Mouse (Mus musculus) mesoderm, embryonic 11.5 days (tissue): Measurements from ENCODE around the gene Rab7b.

Source experiments
- DNase-seq: peaks from one replicate; pipeline ENCODE4 v3.0.0-alpha.2; 2012; ENCODE audit warnings: low read depth, low spot score

The Rab7b gene

GRCm38 (mm10) chr1:131737269-131737668 is 48.8 kb downstream of the Rab7b start:
- no peak for DNase-seq

GRCm38 (mm10) chr1:131738760-131739159 is 50.3 kb downstream of the Rab7b start:
- DNase-seq = no peak

GRCm38 (mm10) chr1:131739481-131740160 is 51.1 kb downstream of the Rab7b start:
- no peak for DNase-seq

- DNase-seq = no peak
These were observed 55.5 kb downstream of the Rab7b start, which contains the start of gene Slc26a9 for GRCm38 (mm10) chr1:131743868-131744464. TSS of gene Slc26a9 (plus strand) at chr1:131744022.

GRCm38 (mm10) chr1:131745391-131745790 is 56.9 kb downstream of the Rab7b start:
- DNase-seq = no peak

GRCm38 (mm10) chr1:131747761-131748160 is 59.3 kb downstream of the Rab7b start:
- DNase-seq = no peak

GRCm38 (mm10) chr1:131748636-131749035 is 60.1 kb downstream of the Rab7b start:
- DNase-seq = no peak

GRCm38 (mm10) chr1:131749706-131750545 is 61.4 kb downstream of the Rab7b start:
- DNase-seq = no peak

- DNase-seq = peak; percentile 28
These were observed 62.8 kb downstream of the Rab7b start for GRCm38 (mm10) chr1:131751181-131751890.

- DNase-seq = no peak
These were observed 63.4 kb downstream of the Rab7b start for GRCm38 (mm10) chr1:131751891-131752311.

- DNase-seq = no peak
These were observed 65.8 kb downstream of the Rab7b start for GRCm38 (mm10) chr1:131754212-131754829.

- no peak for DNase-seq
These were observed 66.4 kb downstream of the Rab7b start for GRCm38 (mm10) chr1:131754916-131755315.

- no peak for DNase-seq
These were observed 68.7 kb downstream of the Rab7b start for GRCm38 (mm10) chr1:131757211-131757610.

GRCm38 (mm10) chr1:131758796-131759195 is 70.3 kb downstream of the Rab7b start:
- DNase-seq = no peak

- no peak for DNase-seq
These were observed 71.4 kb downstream of the Rab7b start for GRCm38 (mm10) chr1:131759667-131760427.

- no peak for DNase-seq
These were observed 71.9 kb downstream of the Rab7b start for GRCm38 (mm10) chr1:131760428-131760820.

- DNase-seq = no peak
These were observed 72.8 kb downstream of the Rab7b start for GRCm38 (mm10) chr1:131761079-131761831.

- DNase-seq = no peak
These were observed 75.2 kb downstream of the Rab7b start for GRCm38 (mm10) chr1:131763683-131764082.

- DNase-seq = no peak
These were observed 76.3 kb downstream of the Rab7b start for GRCm38 (mm10) chr1:131764581-131765338.
